ENCODE assay signal across 9 mouse cellular contexts in the genomic region with DNA sequence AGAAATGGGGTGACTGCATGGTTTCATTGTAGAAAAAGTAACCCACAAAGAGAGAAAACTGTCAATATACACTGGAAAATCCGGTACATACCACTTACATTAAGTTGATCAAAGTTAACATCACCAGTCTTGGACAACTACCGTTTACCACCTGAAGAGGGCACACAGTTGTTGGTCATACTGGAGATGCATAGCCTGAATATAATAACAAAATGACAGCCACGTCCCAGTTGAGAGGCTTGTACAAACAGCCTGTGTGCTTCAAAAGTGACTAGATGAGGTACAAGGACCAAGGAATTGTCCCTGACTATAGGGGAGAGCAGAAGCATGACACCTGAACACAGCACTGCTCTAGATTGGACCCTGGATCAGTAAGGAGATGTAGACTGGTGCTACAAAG. TPM values are rescaled to one million over a fixed set of nuclear protein-coding genes. Genes with fewer than 3 reads are reported as not detected.
DNase-seq lines count a peak whose midpoint lies in the region; ATAC-seq lines count a peak whose summit lies in the region.
"Had no signal": no experiment of that assay in that cellular context is flagged by ENCODE, and none has a peak within 500 bp of the region (broad histone marks: within the 10 kb centered on the region; RNA-seq: fewer than 3 reads in every experiment).

No protein-coding gene starts in this region.

- H3K27me3 ChIP-seq in lung, embryonic 15.5 days = no peaks in the 10 kb centered on the region
- H3K27me3 ChIP-seq: neural tube, embryonic 13.5 days had no signal

- H3K36me3 ChIP-seq in lung, embryonic 15.5 days = 0 out of 2 replicates have a peak, but pooled peaks cover 3% of the 10 kb centered on the region

- no peak overlapping the region for H3K4me3 ChIP-seq in lung, embryonic 15.5 days
- H3K4me3 ChIP-seq: neural tube, embryonic 13.5 days had no signal

- no peaks in the 10 kb centered on the region for H3K9me3 ChIP-seq in lung, embryonic 15.5 days
- H3K9me3 ChIP-seq: neural tube, embryonic 13.5 days had no signal

- 45% methylated on average over 3 of the region's 3 CpGs for WGBS in lung, embryonic 15.5 days

- ATAC-seq in lung, embryonic 15.5 days (ENCODE audit: borderline replicate concordance, extremely low read depth, low FRiP score, low TSS enrichment) = 0 out of 2 replicates have a peak, but pooled peaks have one; percentile 55

- peak; percentile 8 for DNase-seq in cerebellum, adult 11 months
- no peak for DNase-seq in cerebellum, adult 11-12 months
- DNase-seq in urinary bladder, postnatal 14 days (ENCODE audit: low spot score) = peak; percentile 30
- DNase-seq in urinary bladder, postnatal 10 days (ENCODE audit: low spot score) = no peak
- peak; percentile 40 to 49 for DNase-seq in heart, postnatal 10 days
- peak; percentile 56 to 59 for DNase-seq in thymus, postnatal 36 days
- DNase-seq in left cerebral cortex, adult 8-10 months (ENCODE audit: low spot score in 2 of 2) = no peak

- intact Hi-C loops in heart, postnatal 10 days (cut with DNase I) = loop anchor here (2.0 to 10.0 kb wide), 4 partner anchors 88 to 968 kb away; no protein-coding TSS in a partner anchor

- H3K4me2 ChIP-seq in lung, embryonic 15.5 days = no peak overlapping the region
- H3K4me2 ChIP-seq: neural tube, embryonic 13.5 days had no signal

- no peak overlapping the region for H3K9ac ChIP-seq in lung, embryonic 15.5 days
- H3K9ac ChIP-seq: neural tube, embryonic 13.5 days had no signal

- H3K27ac ChIP-seq in lung, embryonic 15.5 days = no peak overlapping the region
- H3K27ac ChIP-seq: neural tube, embryonic 13.5 days had no signal

- H3K4me1 ChIP-seq in lung, embryonic 15.5 days = no peaks in the 10 kb centered on the region

RNA-seq across cellular contexts. Expression of a gene that starts 34.0 kb away (rescaled TPM):
- 10 to 100 TPM; 71.5 to 71.6 TPM for total RNA-seq in heart, postnatal 10 days (2021)
- polyA plus RNA-seq in lung, embryonic 15.5 days (2015; fragmentation: Nextera tagmentation; extraction: Ambion mirVana) = 108 and 123 TPM in 2 replicates
- total RNA-seq in left cerebral cortex, adult 8-10 months (2022) = 100 to 1,000 TPM; 239 to 271 (median 254) TPM

Comparison
In these comparisons a context has a peak if more than half of its experiments do, and no peak if none do; other contexts are left out.
1. DNase-seq: peak in cerebellum, adult 11 months (single experiment), urinary bladder, postnatal 14 days (single experiment), heart, postnatal 10 days (2 of 2) and thymus, postnatal 36 days (2 of 2); none in cerebellum, adult 11-12 months (single experiment), urinary bladder, postnatal 10 days (single experiment) and left cerebral cortex, adult 8-10 months (0 of 2).